11 mouse cellular contexts compared by ENCODE assay signal in genomic region chr14:121146213-121146612, GRCm38 (mm10).
DNase-seq lines count a peak whose midpoint lies in the region; ATAC-seq and TF ChIP-seq lines count a peak whose summit lies in the region.
"Had no signal": no experiment of that assay in that cellular context is flagged by ENCODE, and none has a peak within 500 bp of the region (broad histone marks: within the 10 kb centered on the region; RNA-seq: fewer than 3 reads in every experiment).

No protein-coding gene starts in this region.

- H3K36me3 ChIP-seq in kidney, adult 2 months (ENCODE audit: control insufficient read depth, insufficient read depth, low read length) = no peaks in the 10 kb centered on the region
- H3K36me3 ChIP-seq in lung, embryonic 15.5 days = no peaks in the 10 kb centered on the region
- no peaks in the 10 kb centered on the region for H3K36me3 ChIP-seq in stomach, postnatal 0 days (ENCODE audit: control insufficient read depth, insufficient read depth, low read length)
- H3K36me3 ChIP-seq: limb, embryonic 13.5 days had no signal

- no peak for ATAC-seq in lung, embryonic 15.5 days (ENCODE audit: borderline replicate concordance, extremely low read depth, low FRiP score, low TSS enrichment)
- ATAC-seq in stomach, postnatal 0 days (ENCODE audit: low FRiP score, low TSS enrichment) = peak; percentile 67
- no peak for ATAC-seq in cerebellum, adult (ENCODE audit: insufficient number of reproducible peaks, low FRiP score, low TSS enrichment)

- DNase-seq in layer of hippocampus, adult 2 months (ENCODE audit: low spot score in 2 of 2) = no peak
- DNase-seq in layer of hippocampus, adult 9-11 months = no peak
- DNase-seq in kidney, adult 2 months = peak; percentile 77
- peak; percentile 63 for DNase-seq in stomach, postnatal 0 days (ENCODE audit: low spot score)
- DNase-seq in left cerebral cortex, postnatal 25 days (ENCODE audit: low spot score in 2 of 2) = no peak
- DNase-seq in spleen, postnatal 10 days (ENCODE audit: low spot score in 2 of 2) = no peak
- DNase-seq: thymus, postnatal 4 days had no signal

- H3K27me3 ChIP-seq in kidney, adult 2 months (replicated peaks; ENCODE audit: control insufficient read depth, insufficient read depth, low read length) = no peaks in the 10 kb centered on the region
- no peaks in the 10 kb centered on the region for H3K27me3 ChIP-seq in lung, embryonic 15.5 days
- H3K27me3 ChIP-seq in stomach, postnatal 0 days (ENCODE audit: control insufficient read depth, insufficient read depth, low read length) = no peaks in the 10 kb centered on the region
- H3K27me3 ChIP-seq: CH12.LX; limb, embryonic 13.5 days had no signal

- H3K4me1 ChIP-seq in kidney, adult 2 months (ENCODE audit: control insufficient read depth, insufficient read depth, low read length) = peaks cover 49% of the 10 kb centered on the region
- peaks cover 51% of the 10 kb centered on the region for H3K4me1 ChIP-seq in lung, embryonic 15.5 days
- H3K4me1 ChIP-seq in stomach, postnatal 0 days (replicated peaks; ENCODE audit: control insufficient read depth, insufficient read depth) = peaks cover 4% of the 10 kb centered on the region; the same call in 1 of the 2 replicates

- no peaks in the 10 kb centered on the region for H3K9me3 ChIP-seq in lung, embryonic 15.5 days
- H3K9me3 ChIP-seq in stomach, postnatal 0 days (ENCODE audit: control insufficient read depth, low read length) = no peaks in the 10 kb centered on the region
- H3K9me3 ChIP-seq: limb, embryonic 13.5 days had no signal

- no peak overlapping the region for H3K9ac ChIP-seq in lung, embryonic 15.5 days
- no peak overlapping the region for H3K9ac ChIP-seq in stomach, postnatal 0 days (ENCODE audit: low read length)
- H3K9ac ChIP-seq: limb, embryonic 13.5 days had no signal

- intact Hi-C loops in left cerebral cortex, postnatal 25 days (cut with DNase I) = no loop called here

- no peak for TF ChIP-seq POLR2A in kidney, adult 2 months (IDR thresholded peaks at IDR 0.05; ENCODE audit: low read depth, low read length)

- 0 out of 2 replicates have a peak overlapping the region, but pooled peaks have one; percentile 28 for H3K27ac ChIP-seq in layer of hippocampus, adult 2 months
- H3K27ac ChIP-seq in kidney, adult 2 months (ENCODE audit: insufficient read depth, low read depth, low read length) = peak overlapping the region; percentile 86
- peak overlapping the region; percentile 73 for H3K27ac ChIP-seq in lung, embryonic 15.5 days
- no peak overlapping the region for H3K27ac ChIP-seq in stomach, postnatal 0 days (replicated peaks)
- H3K27ac ChIP-seq: limb, embryonic 13.5 days had no signal

- no peak overlapping the region for H3K4me2 ChIP-seq in lung, embryonic 15.5 days
- H3K4me2 ChIP-seq in stomach, postnatal 0 days (replicated peaks; ENCODE audit: low read depth) = no peak overlapping the region
- H3K4me2 ChIP-seq: limb, embryonic 13.5 days had no signal

- TF ChIP-seq CTCF in layer of hippocampus, adult 2 months (conservative IDR thresholded peaks at IDR 0.05) = no peak
- no peak for TF ChIP-seq CTCF in kidney, adult 2 months (conservative IDR thresholded peaks at IDR 0.05; ENCODE audit: insufficient read depth, insufficient read length, low read depth, low read length)
- no peak for TF ChIP-seq CTCF in stomach, postnatal 0 days (IDR thresholded peaks at IDR 0.05; ENCODE audit: low read depth)

- no peak overlapping the region for H3K4me3 ChIP-seq in layer of hippocampus, adult 2 months
- H3K4me3 ChIP-seq in kidney, adult 2 months (ENCODE audit: insufficient read depth, low read depth, low read length) = no peak overlapping the region
- no peak overlapping the region for H3K4me3 ChIP-seq in lung, embryonic 15.5 days
- H3K4me3 ChIP-seq in stomach, postnatal 0 days (ENCODE audit: low read depth, low read length) = no peak overlapping the region
- H3K4me3 ChIP-seq: limb, embryonic 13.5 days had no signal

- TF ChIP-seq EP300 in stomach, postnatal 0 days (optimal IDR thresholded peaks at IDR 0.05) = no peak

- WGBS in kidney, adult 2 months = 42% methylated on average over 7 of the region's 7 CpGs
- WGBS in lung, embryonic 15.5 days = 40% methylated on average over 7 of the region's 7 CpGs
- 54% methylated on average over 7 of the region's 7 CpGs for WGBS in stomach, postnatal 0 days

Comparison
In these comparisons a context has a peak if more than half of its experiments do, and no peak if none do; other contexts are left out.
1. DNase-seq: peak in kidney, adult 2 months (single experiment) and stomach, postnatal 0 days (single experiment); none in layer of hippocampus, adult 2 months (0 of 2), layer of hippocampus, adult 9-11 months (single experiment), left cerebral cortex, postnatal 25 days (0 of 2) and spleen, postnatal 10 days (0 of 2).